Mouse (Mus musculus) gastrocnemius, adult 2 months (tissue): ENCODE data around the gene Gm17018. TPM values are rescaled to one million over a fixed set of nuclear protein-coding genes. Genes with fewer than 3 reads are reported as not detected.
A peak's percentile ranks its signal among the peaks of the same experiment; 100 is the strongest.

Experiments used
- DNase-seq: peaks from one replicate; pipeline ENCODE4 v3.0.0; 2022
- H3K27ac ChIP-seq: fragments of 200-600 bp; 2 replicates; pipeline ENCODE4 v1.8.1; 2022; ENCODE audit warnings: mild to moderate bottlenecking
- H3K4me3 ChIP-seq: fragments of 200-600 bp; 2 replicates; pipeline ENCODE4 v1.8.1; 2022; ENCODE audit warnings: mild to moderate bottlenecking, moderate library complexity
- CTCF ChIP-seq: fragments of 200-600 bp; IDR thresholded peaks from 2 replicates; pipeline ENCODE4 v1.8.1; 2022; ENCODE audit warnings: antibody characterized with exemption, mild to moderate bottlenecking, moderate library complexity
- intact Hi-C: fragments of 180-260 bp; cut with DNase I; formaldehyde crosslinking; loops from one replicate; pipeline ENCODE4 v1.15.1; 2025
- long read RNA-seq, 2 experiments: library from polyadenylated mRNA; stranded (forward); transcript quantifications; one replicate each; pipeline ENCODE4 v2.0.0; 2021
- total RNA-seq, 2 experiments: library from RNA; stranded (reverse); gene quantifications; 2 replicates each; pipeline ENCODE4 v1.2.3; 2021

Gene Gm17018
- 10 to 100 TPM; 19.5 to 19.6 TPM for total RNA-seq
- long read RNA-seq, experiment 1, transcript Gm17018-201 (6 exons, 1,353 nt), result major isoform, 32 of 33 reads
- long read RNA-seq, experiment 1, partial matches to known transcripts, result 0 of 33 reads
- long read RNA-seq, experiment 1, other reads (novel, unspliced or antisense), result 1 of 33 reads
- long read RNA-seq, experiment 2, transcript Gm17018-201 (6 exons, 1,353 nt), result major isoform, 32 of 40 reads
- long read RNA-seq, experiment 2, partial matches to known transcripts, result 1 of 40 reads
- long read RNA-seq, experiment 2, other reads (novel, unspliced or antisense), result 7 of 40 reads

DNA sequence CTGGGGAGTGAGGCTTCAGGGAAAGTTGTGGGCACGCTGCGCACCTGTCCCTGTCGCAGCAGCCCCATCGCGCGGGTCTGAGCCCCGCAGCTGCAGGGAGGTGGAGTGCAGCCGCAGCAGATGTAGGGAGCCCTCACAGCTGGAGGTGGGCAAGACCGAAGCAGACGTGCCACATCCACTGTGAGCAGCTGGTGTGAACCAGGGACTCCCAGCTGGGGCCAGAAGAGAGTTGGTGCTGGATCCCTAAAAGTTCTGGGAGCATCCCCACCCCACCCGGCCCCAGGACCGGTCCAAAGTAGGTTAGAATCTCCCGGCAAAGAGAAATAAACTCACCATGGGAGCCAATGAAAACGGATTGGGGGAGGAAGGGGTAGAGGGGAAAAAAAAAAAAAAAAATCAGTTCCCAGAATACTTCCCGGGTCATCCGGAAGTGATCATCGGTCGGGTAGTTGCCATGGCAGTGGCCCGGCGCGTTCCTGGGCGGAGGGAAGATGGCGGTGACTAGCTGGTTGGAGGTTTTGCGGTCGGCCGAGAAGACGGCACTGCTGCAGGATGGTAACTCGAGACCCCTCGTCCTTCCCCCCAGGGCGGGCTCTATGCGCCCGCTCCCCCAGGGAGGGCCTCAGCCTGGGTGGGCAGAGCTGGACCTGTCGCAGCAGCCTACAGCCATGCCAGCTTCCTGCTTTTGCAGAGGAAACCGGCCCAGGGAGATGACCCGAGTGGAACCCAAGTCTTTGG is at the start of gene Gm17018, which contains the start of gene Poll:
Gene Gm17018 (plus strand): TSS at position 463 of the 738 bp plus-strand sequence.
Gene Poll (minus strand): TSS at position 379 of the 738 bp plus-strand sequence.
- DNase-seq, result peak; percentile 91
- Histone ChIP-seq H3K4me3 (peak within 1 kb of the TSS; percentile 91), H3K27ac (peak within 1 kb of the TSS; percentile 91)
- no peak for TF ChIP-seq CTCF
- intact Hi-C loops, result no loop called here

- intact Hi-C loops, result no loop called here
- no peak overlapping the region for H3K4me3 ChIP-seq
- no peak for DNase-seq
- H3K27ac ChIP-seq, result no peak overlapping the region
- no peak for TF ChIP-seq CTCF
These were observed 49.7 kb upstream of the Gm17018 start for GRCm38 (mm10) chr19:45510680-45511079.

DNA sequence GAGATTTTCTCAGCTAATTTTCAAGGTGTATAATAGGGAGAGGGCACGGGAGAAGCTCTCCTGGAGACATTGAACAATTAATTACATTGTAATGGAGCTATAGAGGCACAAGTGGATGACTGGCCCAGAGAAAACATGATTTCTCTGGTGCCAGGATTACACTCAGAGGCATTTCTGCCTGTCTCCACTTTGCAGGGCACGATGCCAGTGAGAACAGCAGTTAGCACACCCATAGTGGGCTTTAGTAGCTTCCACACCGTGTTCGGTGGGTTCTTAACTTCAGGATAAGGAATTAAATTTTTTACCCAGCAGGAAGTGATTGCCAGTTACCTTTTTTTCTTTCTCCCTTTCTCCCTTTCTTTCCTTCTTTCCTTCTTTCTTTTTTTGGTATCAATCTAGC is 49.0 kb upstream of the Gm17018 start:
- no peak for TF ChIP-seq CTCF
- DNase-seq, result no peak
- H3K27ac ChIP-seq, result no peak overlapping the region
- intact Hi-C loops, result no loop called here
- no peak overlapping the region for H3K4me3 ChIP-seq

- no peak for TF ChIP-seq CTCF
- intact Hi-C loops, result no loop called here
- Histone ChIP-seq H3K4me3 (no peak overlapping the region), H3K27ac (no peak overlapping the region)
- no peak for DNase-seq
These were observed 45.1 kb upstream of the Gm17018 start for GRCm38 (mm10) chr19:45515341-45515740.

DNA sequence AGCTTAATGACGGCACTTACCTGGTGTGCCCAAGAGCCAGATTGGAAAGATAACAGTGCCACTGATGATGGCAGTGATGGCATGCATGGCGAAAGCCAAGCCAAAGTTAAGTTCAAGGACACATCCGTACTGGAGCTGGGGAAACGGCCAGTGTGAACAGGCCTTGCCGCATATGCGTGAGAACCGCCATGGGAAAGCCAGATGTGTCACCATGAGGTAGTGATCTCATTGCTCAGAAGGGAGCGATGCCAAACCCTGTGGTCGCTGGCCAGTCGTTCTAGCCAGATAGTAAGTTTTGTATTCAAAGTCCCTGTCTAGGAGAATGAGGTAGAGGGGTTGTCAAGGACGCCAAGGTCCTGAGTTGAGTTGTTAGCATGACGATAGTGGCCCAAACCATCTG is 44.2 kb upstream of the Gm17018 start:
- no peak for DNase-seq
- no peak for TF ChIP-seq CTCF
- Histone ChIP-seq H3K27ac (no peak overlapping the region), H3K4me3 (no peak overlapping the region)
- intact Hi-C loops, result no loop called here

GRCm38 (mm10) chr19:45527382-45527781 is 33.0 kb upstream of the Gm17018 start:
- no peak for TF ChIP-seq CTCF
- Histone ChIP-seq H3K27ac (no peak overlapping the region), H3K4me3 (no peak overlapping the region)
- intact Hi-C loops, result no loop called here
- DNase-seq, result no peak

GRCm38 (mm10) chr19:45527931-45528534 is 32.4 kb upstream of the Gm17018 start:
- intact Hi-C loops, result no loop called here
- DNase-seq, result no peak
- no peak overlapping the region for H3K27ac ChIP-seq
- TF ChIP-seq CTCF, result no peak
- no peak overlapping the region for H3K4me3 ChIP-seq

DNA sequence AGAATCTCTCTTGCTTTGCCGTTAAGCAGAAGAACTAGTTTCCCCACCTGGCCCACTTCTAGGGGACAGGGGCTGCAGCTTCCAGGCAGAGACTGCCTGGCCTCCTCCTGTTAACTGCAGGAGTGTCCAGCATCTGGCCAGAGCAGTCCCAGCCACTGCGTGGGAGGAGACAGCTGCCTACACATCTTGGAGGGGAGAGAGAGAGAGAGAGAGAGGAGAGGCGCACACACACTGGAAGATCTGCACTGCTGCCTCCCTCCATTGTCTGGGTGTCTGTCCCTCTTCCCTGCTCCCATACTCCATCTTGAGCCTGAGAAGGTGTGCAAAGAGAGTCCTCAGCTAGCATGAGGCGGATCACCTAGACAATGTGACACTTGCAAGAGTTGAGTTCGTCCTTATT is 31.1 kb upstream of the Gm17018 start:
- no peak for TF ChIP-seq CTCF
- Histone ChIP-seq H3K4me3 (no peak overlapping the region), H3K27ac (no peak overlapping the region)
- no peak for DNase-seq
- intact Hi-C loops, result no loop called here

- no peak for TF ChIP-seq CTCF
These were observed 30.0 kb upstream of the Gm17018 start for GRCm38 (mm10) chr19:45530200-45530995.

GRCm38 (mm10) chr19:45531554-45531953 is 28.9 kb upstream of the Gm17018 start:
- intact Hi-C loops, result no loop called here
- Histone ChIP-seq H3K4me3 (no peak overlapping the region), H3K27ac (no peak overlapping the region)
- DNase-seq, result no peak
- TF ChIP-seq CTCF, result no peak

More at GRCm38 (mm10) chr19:45530200-45530995, 30.0 kb upstream of the Gm17018 start:
- intact Hi-C loops, result no loop called here
- DNase-seq, result peak; percentile 55
- no peak overlapping the region for H3K27ac ChIP-seq
- no peak overlapping the region for H3K4me3 ChIP-seq

GRCm38 (mm10) chr19:45533617-45534016 is 26.8 kb upstream of the Gm17018 start:
- DNase-seq, result no peak
- intact Hi-C loops, result no loop called here
- TF ChIP-seq CTCF, result no peak
- no peak overlapping the region for H3K27ac ChIP-seq
- H3K4me3 ChIP-seq, result no peak overlapping the region

DNA sequence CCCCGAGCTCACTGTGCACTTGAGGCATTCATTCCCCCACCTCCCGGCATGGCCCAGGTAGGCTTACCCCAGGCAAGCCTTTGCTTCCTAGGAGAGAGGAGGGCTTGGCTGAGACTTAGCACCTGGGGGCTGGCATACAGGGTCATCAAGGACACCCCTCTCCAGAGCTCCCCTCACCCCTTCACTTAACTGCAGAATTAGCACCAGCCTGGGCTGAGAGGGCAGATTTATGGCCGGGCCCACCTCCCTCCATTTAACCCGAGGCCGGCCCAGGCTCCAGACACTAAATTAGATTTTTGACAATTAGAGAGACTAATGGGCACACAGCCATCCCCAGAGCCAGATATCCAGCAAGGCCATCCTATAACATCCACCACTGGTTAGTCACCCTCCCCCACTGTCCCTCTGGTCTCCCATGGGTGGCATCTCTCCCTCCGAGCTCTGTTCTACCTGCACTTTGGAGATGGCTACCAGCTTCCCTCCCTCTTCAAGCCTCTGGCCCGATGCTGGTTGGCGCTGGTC is 25.1 kb upstream of the Gm17018 start:
- intact Hi-C loops, result no loop called here

More for the DNA sequence above, 25.1 kb upstream of the Gm17018 start:
- TF ChIP-seq CTCF, result no peak
- no peak overlapping the region for H3K4me3 ChIP-seq
- DNase-seq, result no peak
- H3K27ac ChIP-seq, result no peak overlapping the region
